Mouse (Mus musculus): ENCODE data around the gene Pdgfc.

DNA sequence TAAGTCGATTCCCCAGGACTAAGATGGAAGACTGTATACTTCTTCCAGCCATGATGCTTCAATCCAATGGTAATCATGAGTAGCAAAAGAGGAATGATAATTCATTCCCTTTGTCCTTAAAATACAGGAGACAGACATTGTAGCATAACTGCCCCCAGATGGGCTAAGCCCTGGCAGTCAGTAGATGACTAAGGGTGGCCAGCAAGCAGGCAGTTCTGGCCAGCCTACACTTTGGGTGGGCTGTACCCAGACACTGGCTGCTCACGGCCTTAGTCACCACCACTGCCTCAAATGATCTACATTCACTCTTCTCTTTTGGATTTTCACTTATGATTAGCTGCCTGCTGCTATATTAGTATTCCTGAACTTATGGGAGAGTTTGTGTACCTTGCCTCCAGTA is 5.9 kb upstream of the Pdgfc start:
- TF ChIP-seq CTCF (IDR thresholded peaks at IDR 0.05; ENCODE audit: extremely low read depth, insufficient read depth, low read length) (no peak), POLR2A (IDR thresholded peaks at IDR 0.05; ENCODE audit: extremely low read depth, insufficient read depth, low read length) (no peak)

Measured in cortical plate, adult 2 months (tissue).